Mouse (Mus musculus) heart, adult 8-10 months (tissue): Measurements from ENCODE around the gene Cttnbp2nl. TPM values are rescaled to one million over a fixed set of nuclear protein-coding genes. Genes with fewer than 3 reads are reported as not detected.

Experiments used
- DNase-seq: peaks from one replicate; pipeline ENCODE4 v3.0.0; 2022; ENCODE audit warnings: low spot score
- total RNA-seq, 4 experiments: library from RNA; stranded (reverse); gene quantifications; 2 replicates each; pipeline ENCODE4 v1.2.4; 2022

Cttnbp2nl gene
- total RNA-seq, 4 experiments from 2014 or later = 14.0 to 21.4 (median 15.6) TPM

DNA sequence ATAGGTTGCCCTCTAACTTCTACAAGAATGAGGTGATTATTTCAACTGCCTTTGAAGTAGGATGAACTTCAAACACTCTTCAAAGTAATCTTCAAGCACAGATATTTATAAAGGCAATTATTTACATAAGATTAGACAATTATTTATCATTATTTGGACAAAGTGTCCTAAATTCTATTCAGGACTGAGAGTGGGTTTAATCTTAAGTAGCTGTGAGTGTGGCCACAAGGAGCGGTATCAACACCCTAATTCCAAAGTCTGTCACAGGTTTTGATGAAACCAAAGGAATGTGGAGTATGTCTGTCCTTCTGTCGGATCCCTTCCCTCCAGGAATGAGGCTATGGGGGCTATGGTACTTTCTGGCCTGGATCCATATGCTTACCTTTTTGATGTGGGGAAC is 38.0 kb downstream of the Cttnbp2nl start:
- DNase-seq = no peak

- no peak for DNase-seq
Observed at GRCm38 (mm10) chr3:105012696-105013313, 40.1 kb downstream of the Cttnbp2nl start.

- no peak for DNase-seq
Observed at GRCm38 (mm10) chr3:105011883-105012282, 41.1 kb downstream of the Cttnbp2nl start.

- no peak for DNase-seq
Observed at GRCm38 (mm10) chr3:105010681-105011339, 42.1 kb downstream of the Cttnbp2nl start.

GRCm38 (mm10) chr3:105008070-105008469 is 44.9 kb downstream of the Cttnbp2nl start:
- DNase-seq = no peak

GRCm38 (mm10) chr3:105006101-105006500 is 46.8 kb downstream of the Cttnbp2nl start:
- no peak for DNase-seq

- DNase-seq = no peak
Observed at GRCm38 (mm10) chr3:105005561-105006065, 47.3 kb downstream of the Cttnbp2nl start.

GRCm38 (mm10) chr3:105005011-105005410 is 47.9 kb downstream of the Cttnbp2nl start:
- no peak for DNase-seq

DNA sequence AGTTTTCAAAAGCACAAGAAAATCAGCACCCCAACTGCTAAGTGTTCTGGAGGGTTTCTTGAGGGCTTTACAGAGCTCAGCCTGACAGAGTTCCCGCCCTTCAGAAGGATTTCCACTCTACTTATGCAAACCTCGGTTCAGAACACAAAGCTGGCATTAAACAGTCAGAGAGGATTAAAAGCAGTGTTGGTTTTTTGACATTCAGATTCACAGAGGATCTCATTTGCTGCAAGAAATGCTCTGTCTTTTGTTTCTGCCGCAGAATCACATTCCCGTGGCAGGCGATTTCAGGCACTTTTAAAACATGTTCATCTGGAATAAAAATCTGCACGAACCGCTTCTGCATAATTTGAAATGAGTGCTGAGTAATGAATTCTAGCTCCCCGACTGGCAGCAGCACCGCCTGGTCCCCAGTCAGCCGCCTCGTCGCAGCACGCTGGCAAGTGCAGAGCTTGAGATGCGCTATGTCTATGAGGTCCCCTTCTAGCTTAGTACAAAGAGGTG is 48.9 kb downstream of the Cttnbp2nl start:
- no peak for DNase-seq

GRCm38 (mm10) chr3:105001374-105001773 is 51.6 kb downstream of the Cttnbp2nl start:
- DNase-seq = no peak

DNA sequence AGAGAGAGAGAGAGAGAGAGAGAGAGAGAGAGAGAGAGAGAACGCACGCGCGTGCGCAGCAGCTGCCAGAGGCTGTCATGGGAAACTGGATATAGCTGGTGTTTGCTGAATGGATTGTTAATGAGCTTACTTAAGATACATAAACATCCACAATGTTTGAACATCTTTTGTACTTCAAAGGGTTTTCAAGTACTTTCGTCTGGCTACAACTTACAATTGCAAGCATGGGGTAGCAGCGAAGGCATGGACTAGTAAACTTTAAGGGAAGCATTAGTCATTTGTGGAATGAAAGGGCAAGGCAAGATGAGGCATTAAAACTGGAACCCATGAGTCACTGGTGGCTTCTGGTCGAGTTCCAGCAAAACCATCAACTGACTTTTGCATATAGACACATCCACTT is 52.4 kb downstream of the Cttnbp2nl start:
- DNase-seq = no peak

GRCm38 (mm10) chr3:104997563-104997962 is 55.4 kb downstream of the Cttnbp2nl start:
- no peak for DNase-seq

DNA sequence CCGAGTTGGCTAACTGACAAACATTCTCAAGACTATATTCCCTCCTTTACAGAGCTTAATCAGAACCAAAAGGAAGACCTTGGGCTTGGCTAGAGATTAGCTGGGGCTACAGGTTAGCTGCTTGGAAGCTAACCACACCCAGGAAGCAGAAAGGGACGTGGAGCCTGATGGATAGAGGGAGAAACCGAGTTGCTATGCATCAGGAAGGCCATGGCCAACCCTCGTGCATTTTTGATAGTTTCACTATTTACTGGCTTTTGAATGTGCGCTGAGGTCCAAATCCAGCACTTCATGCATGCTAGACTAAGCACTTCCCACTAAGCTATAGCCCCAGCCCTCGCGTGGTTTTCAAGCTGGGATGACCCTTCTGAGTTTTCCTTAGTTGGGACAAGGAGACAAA is 57.2 kb downstream of the Cttnbp2nl start:
- DNase-seq = no peak

DNA sequence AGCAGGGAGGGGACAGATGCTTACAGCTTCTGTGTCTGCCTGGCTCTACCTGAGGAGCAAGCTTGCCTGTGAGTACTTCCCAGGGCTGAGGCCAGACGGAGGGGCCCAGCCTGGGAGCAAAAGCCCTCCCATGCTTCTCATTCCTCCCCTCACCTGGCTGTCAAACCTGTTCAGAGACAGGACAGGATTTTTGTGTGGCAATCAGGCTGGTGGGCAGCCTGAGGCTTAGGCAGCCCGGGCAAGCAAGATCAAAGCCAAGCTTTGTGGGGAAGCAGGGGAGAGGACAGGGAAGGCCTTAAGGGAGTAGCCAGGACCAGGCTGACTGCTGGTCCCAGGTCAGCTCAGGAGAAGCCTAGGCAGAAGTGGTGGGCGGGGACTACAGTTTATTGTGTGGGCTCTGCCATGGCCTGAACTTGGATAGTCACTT is 58.5 kb downstream of the Cttnbp2nl start:
- no peak for DNase-seq

DNA sequence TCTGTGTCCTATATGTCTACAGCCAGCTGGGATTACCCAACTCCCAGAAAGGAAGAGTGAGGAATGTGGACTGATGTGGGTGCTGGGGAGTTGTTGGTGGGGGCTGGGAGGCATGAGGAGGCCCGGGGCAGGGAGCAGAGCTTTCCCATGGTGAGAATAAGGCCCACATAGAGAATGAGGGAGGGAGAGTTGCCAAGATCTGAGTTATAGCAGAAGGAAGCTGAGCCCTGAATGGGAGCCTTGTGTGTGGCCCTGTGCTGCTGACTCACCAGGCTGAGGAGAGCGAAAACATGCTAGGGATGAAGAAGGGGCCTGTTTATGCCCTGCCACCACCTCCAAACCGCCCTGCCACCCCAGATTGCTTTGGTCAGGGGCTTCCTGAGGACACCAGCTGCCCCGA is 59.1 kb downstream of the Cttnbp2nl start:
- no peak for DNase-seq

DNA sequence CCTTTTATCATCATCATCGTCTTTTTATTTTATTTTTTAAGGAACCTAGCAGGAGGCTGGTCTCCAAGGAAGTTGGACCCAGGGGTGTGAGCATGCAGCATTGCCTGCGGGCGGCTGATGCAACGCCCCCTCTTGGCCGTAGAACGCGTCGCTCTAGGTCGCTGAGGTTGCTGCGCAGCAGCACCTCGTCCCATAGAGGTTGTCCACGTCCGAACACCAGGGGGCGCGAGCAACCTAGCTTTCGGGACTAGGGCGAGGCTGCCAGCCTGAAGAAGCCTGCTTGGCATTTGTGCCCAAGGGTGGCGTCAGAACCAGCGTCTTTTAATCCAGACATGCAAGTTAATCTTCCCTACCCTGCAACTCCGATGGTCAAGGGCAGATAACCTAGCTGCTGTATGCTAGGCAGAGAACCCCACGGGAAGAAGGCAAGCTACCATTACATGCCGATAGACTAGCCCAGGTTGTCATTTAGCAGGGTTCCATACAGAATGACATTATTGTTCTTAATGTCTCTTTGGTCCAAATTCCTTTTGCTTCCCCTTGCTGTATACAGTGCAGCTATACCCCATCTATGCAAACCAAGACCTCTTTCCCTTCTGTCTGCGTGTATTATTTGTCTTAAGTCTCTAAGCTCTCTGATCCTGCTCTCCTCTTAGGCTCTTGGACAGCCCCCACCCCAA is 60.1 kb downstream of the Cttnbp2nl start:
- peak; percentile 92 for DNase-seq

DNA sequence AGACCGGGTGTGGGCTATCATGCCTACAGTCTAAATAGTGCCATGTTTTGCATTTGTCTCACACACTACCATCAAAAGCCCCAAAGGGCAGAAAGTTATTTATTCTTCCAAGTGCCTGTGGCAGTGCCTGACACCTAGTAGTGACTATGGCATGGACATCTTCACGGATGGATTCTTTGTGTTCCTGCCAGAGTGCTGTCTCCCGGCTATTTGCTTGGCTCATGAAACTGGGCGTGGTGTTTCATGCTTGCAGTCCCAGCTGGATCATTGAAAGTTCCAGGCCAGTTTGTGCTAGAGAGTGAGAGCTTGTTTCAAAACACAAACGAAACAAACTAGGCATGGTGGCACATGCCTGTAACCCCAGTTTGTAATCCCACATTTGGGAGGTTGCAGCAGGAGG is 61.2 kb downstream of the Cttnbp2nl start:
- no peak for DNase-seq

GRCm38 (mm10) chr3:104987884-104988283 is 65.1 kb downstream of the Cttnbp2nl start:
- DNase-seq = no peak

DNA sequence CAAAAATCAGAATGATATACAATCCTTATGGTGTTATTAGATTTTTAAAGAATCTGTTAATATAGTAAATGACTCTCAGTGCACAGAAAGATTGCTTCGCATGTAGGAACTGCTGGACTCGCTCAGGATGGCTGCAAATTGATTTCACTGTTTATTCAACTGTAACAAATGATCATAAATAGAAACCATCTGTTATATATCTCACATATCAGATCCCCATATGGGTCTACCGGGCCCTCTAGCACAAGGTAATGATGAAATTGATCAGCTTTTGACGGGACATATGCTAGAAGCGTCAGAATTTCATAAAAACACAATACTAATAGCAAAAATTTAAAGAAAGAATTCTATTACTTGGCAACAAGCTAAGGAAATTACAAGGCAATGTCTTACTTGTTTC is 73.2 kb downstream of the Cttnbp2nl start:
- DNase-seq = no peak

DNA sequence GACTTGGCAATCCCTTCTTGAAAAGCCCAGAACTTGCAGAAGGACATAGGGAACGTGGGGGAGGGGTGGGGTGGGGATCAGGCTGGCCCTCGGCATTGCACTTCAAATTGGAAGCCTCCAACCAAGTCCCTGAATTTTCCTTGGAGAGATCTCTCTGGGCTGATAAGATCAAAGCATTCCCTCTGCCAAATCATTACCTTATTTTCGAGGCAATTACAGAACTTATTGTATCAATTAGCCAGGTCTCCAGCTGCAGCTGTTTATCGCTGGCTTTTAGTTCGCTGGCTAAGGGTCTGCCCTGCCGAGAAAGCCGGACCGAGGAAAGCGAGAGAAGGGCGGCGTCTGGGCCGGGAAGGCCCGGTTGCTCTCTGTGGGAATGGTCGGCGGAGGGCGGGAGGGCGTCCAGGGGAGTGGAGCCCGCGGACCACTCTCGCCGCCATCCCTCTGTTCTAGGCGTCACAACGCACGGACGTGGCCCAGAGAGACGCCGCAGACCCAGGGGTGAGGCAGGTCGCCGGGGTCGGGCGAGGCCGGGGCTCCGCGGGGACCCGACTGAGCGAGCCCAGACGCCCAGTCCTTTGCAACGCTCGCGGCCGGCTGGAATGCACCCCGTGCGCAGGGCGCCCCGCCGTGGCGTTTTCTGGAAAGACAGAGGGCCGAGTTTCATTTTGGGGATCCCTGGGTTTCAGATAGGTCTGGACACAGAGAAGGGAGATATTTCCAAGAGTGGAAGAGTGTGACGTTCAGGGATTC is 85.2 kb downstream of the Cttnbp2nl start:
- DNase-seq = peak; percentile 91

DNA sequence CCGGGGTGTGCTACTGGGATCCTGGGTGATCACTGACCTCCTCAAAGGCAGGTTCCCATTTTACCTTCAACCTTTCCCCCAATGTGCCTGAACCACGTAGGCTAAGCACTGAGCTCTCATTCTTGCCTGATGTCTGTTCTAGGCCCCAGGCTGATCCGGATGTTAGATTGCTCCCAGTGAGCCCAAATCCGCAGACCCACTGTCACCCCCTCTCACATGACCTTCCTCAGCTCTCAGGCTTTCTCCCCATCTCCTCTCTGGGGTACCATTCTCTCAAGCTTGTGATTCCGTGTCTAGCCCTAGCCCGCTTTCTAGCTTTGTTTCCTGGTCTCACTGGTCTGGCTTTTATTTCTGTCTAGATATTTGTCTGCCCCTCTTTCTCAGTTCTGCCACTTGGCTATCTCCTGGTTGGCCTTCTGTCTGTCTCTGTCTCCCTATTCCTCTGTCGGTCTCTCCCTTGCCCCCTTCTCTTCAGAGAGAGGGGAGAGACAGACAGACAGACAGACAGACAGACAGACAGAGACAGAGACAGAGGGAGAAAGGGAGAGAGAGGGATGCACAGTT is 86.9 kb downstream of the Cttnbp2nl start:
- DNase-seq = no peak
